Mouse (Mus musculus): ENCODE measurements at regions not wholly inside any gene's neighbourhood (a gene's known extent, or its start where the extent isn't known, plus 50 kb on each side); places are given as distances from the start of the nearest gene placed in this dataset.

- TF ChIP-seq CTCF (IDR thresholded peaks at IDR 0.05; ENCODE audit: low read depth) (no peak), EP300 (IDR thresholded peaks at IDR 0.05; ENCODE audit: low read depth) (no peak)
- no peaks in the 10 kb centered on the region for H3K4me1 ChIP-seq (ENCODE audit: insufficient read depth)
- no peak overlapping the region for H3K4me3 ChIP-seq (ENCODE audit: low read depth, low read length)
- 12% methylated on average over 1 of the region's 1 CpGs for WGBS (ENCODE audit: insufficient replicate concordance)
- no peak overlapping the region for H3K9ac ChIP-seq (replicated peaks)
- no peak for DNase-seq
- 0 out of 2 replicates have a peak, but pooled peaks cover 2% of the 10 kb centered on the region for H3K27me3 ChIP-seq (ENCODE audit: insufficient read depth, low read length)
- H3K9me3 ChIP-seq (ENCODE audit: low read length), result no peaks in the 10 kb centered on the region
- ATAC-seq, result no peak
- H3K27ac ChIP-seq (ENCODE audit: low read depth), result no peak overlapping the region
- no peak overlapping the region for H3K4me2 ChIP-seq (ENCODE audit: low read depth, low read length)
- H3K36me3 ChIP-seq (replicated peaks; ENCODE audit: insufficient read depth, low read length), result no peaks in the 10 kb centered on the region
Observed at GRCm38 (mm10) chr2:160499726-160500125, 132.9 kb upstream of the Mafb start.

- ATAC-seq, result no peak
- WGBS (ENCODE audit: insufficient replicate concordance), result 64% methylated on average over 2 of the region's 2 CpGs
Observed at GRCm38 (mm10) chr2:160502901-160503300, 136.0 kb upstream of the Mafb start.

DNA sequence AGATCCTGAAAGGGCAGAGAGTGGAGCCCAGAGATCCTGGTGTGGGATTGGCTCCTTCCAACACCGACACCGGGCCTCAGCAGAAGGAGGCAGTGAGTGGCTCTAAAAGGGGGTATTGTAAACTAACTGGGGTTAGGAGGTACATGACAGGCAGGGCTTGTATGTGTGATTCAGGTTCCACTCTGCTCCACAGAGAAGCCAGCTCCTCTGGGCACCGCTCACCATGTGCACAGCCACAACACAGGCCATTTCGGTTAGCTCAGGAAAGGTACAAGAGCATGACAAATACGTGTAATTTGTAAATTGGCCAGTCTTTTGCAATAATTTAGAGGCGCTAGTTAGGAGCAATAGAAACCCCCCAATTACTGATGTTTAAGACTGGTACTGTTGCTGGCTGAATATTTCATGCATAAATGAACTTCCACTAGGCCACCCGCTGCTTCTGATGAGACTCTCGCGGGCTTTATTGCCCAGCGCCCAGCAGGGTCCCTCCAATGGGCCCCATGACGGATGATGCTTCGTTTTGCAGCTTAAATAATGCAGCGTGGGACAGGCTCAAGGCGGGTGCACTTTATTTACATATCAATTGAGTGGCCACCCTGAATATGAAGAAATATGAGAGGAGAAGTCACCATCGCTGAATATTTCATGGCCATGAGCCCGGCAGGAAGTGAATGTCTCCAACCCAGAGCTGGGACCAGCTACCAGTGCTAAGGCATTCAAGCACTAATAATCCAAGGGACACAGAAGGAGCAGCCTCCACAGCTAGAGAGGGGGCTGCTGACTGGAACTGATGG lies 136.9 kb upstream of the Mafb start:
- no peak for DNase-seq
- Histone ChIP-seq H3K36me3 (replicated peaks; ENCODE audit: insufficient read depth, low read length) (no peaks in the 10 kb centered on the region), H3K9me3 (ENCODE audit: low read length) (no peaks in the 10 kb centered on the region), H3K4me1 (ENCODE audit: insufficient read depth) (no peaks in the 10 kb centered on the region), H3K27ac (ENCODE audit: low read depth) (no peak overlapping the region), H3K4me2 (ENCODE audit: low read depth, low read length) (no peak overlapping the region), H3K27me3 (ENCODE audit: insufficient read depth, low read length) (0 out of 2 replicates have a peak, but pooled peaks cover 2% of the 10 kb centered on the region), H3K9ac (replicated peaks) (no peak overlapping the region), H3K4me3 (ENCODE audit: low read depth, low read length) (no peak overlapping the region)
- ATAC-seq, result no peak
- no peak for TF ChIP-seq CTCF (IDR thresholded peaks at IDR 0.05; ENCODE audit: low read depth)
- TF ChIP-seq EP300 (IDR thresholded peaks at IDR 0.05; ENCODE audit: low read depth), result no peak
- 74% methylated on average over 16 of the region's 16 CpGs for WGBS (ENCODE audit: insufficient replicate concordance)

More at GRCm38 (mm10) chr2:160502901-160503300, 136.0 kb upstream of the Mafb start:
- 0 out of 2 replicates have a peak, but pooled peaks cover 2% of the 10 kb centered on the region for H3K27me3 ChIP-seq (ENCODE audit: insufficient read depth, low read length)
- TF ChIP-seq CTCF (IDR thresholded peaks at IDR 0.05; ENCODE audit: low read depth), result no peak
- no peak for TF ChIP-seq EP300 (IDR thresholded peaks at IDR 0.05; ENCODE audit: low read depth)
- H3K27ac ChIP-seq (ENCODE audit: low read depth), result no peak overlapping the region
- no peak overlapping the region for H3K9ac ChIP-seq (replicated peaks)
- H3K36me3 ChIP-seq (replicated peaks; ENCODE audit: insufficient read depth, low read length), result no peaks in the 10 kb centered on the region
- no peak overlapping the region for H3K4me2 ChIP-seq (ENCODE audit: low read depth, low read length)
- no peaks in the 10 kb centered on the region for H3K9me3 ChIP-seq (ENCODE audit: low read length)
- no peak for DNase-seq
- H3K4me3 ChIP-seq (ENCODE audit: low read depth, low read length), result no peak overlapping the region
- no peaks in the 10 kb centered on the region for H3K4me1 ChIP-seq (ENCODE audit: insufficient read depth)

DNA sequence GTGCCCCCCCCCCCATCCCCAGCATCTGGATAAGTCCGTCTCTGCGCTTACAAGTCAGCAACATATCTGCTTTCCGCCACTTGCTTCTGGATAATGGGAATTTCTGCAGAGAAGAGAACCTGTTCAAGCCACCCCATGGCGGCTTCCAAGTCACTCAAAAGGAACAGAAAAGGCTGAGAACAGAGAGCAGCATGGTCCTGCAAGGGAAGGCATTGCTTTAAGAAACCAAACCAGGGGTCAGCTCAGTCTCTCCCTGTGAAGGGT lies 137.5 kb upstream of the Mafb start:
- no peak for DNase-seq
- no peak overlapping the region for H3K4me3 ChIP-seq (ENCODE audit: low read depth, low read length)
- no peaks in the 10 kb centered on the region for H3K9me3 ChIP-seq (ENCODE audit: low read length)
- no peaks in the 10 kb centered on the region for H3K4me1 ChIP-seq (ENCODE audit: insufficient read depth)
- 0 out of 2 replicates have a peak, but pooled peaks cover 2% of the 10 kb centered on the region for H3K27me3 ChIP-seq (ENCODE audit: insufficient read depth, low read length)
- H3K27ac ChIP-seq (ENCODE audit: low read depth), result no peak overlapping the region
- no peak for ATAC-seq
- H3K9ac ChIP-seq (replicated peaks), result no peak overlapping the region
- no peak overlapping the region for H3K4me2 ChIP-seq (ENCODE audit: low read depth, low read length)
- TF ChIP-seq EP300 (IDR thresholded peaks at IDR 0.05; ENCODE audit: low read depth) (no peak), CTCF (IDR thresholded peaks at IDR 0.05; ENCODE audit: low read depth) (no peak)
- 86% methylated on average over 4 of the region's 4 CpGs for WGBS (ENCODE audit: insufficient replicate concordance)
- no peaks in the 10 kb centered on the region for H3K36me3 ChIP-seq (replicated peaks; ENCODE audit: insufficient read depth, low read length)

- no peak overlapping the region for H3K4me2 ChIP-seq (ENCODE audit: low read depth, low read length)
- no peak for ATAC-seq
- H3K9me3 ChIP-seq (ENCODE audit: low read length), result no peaks in the 10 kb centered on the region
- 0 out of 2 replicates have a peak, but pooled peaks cover 1% of the 10 kb centered on the region for H3K27me3 ChIP-seq (ENCODE audit: insufficient read depth, low read length)
- H3K4me1 ChIP-seq (ENCODE audit: insufficient read depth), result no peaks in the 10 kb centered on the region
- H3K4me3 ChIP-seq (ENCODE audit: low read depth, low read length), result no peak overlapping the region
- H3K36me3 ChIP-seq (replicated peaks; ENCODE audit: insufficient read depth, low read length), result no peaks in the 10 kb centered on the region
- 65% methylated on average over 9 of the region's 9 CpGs for WGBS (ENCODE audit: insufficient replicate concordance)
- TF ChIP-seq EP300 (IDR thresholded peaks at IDR 0.05; ENCODE audit: low read depth), result no peak
- no peak overlapping the region for H3K9ac ChIP-seq (replicated peaks)
- no peak overlapping the region for H3K27ac ChIP-seq (ENCODE audit: low read depth)
- DNase-seq, result no peak
Observed at GRCm38 (mm10) chr2:160507371-160507770, 138.3 kb upstream of the Top1 start.

DNA sequence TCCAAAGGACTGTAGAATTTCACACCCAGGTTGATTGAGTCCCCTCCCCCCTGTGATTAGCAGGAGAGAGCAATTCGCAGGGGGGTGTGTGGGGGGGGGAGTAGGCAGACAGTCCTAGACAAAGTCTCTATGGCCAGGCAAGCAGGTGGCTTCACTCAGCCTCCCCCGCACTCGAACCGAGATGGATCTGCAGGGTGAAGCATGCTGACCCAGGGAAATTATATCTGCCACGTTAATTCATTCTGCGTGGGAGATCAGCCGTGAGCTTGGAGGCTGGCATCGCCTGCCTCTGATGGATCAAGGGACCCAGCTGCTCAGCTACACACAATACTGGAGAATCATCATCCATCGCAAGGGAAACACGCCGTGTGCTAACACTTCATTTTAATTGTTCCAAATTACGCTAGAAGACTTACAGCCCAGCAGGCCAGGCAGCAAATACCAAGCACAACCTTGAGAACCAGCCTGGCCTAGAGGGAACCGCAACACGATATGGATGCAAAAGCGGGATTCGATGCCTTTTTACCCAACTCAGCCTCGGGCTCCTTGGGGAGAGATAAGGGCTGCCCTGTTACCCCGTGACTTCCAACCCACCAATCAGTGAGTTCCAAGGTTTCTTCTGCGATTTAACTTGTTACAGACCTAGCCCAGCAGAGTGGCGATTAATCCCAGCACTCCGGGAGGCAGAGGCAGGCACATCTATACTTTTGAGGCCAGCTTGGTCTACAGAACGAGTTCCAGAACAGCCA lies 137.7 kb upstream of the Top1 start:
- H3K9me3 ChIP-seq (ENCODE audit: low read length), result no peaks in the 10 kb centered on the region
- H3K4me3 ChIP-seq (ENCODE audit: low read depth, low read length), result no peak overlapping the region
- H3K4me2 ChIP-seq (ENCODE audit: low read depth, low read length), result no peak overlapping the region
- DNase-seq (no peak), ATAC-seq (no peak)
- H3K36me3 ChIP-seq (replicated peaks; ENCODE audit: insufficient read depth, low read length), result no peaks in the 10 kb centered on the region
- H3K9ac ChIP-seq (replicated peaks), result no peak overlapping the region
- H3K27me3 ChIP-seq (ENCODE audit: insufficient read depth, low read length), result no peaks in the 10 kb centered on the region
- 58% methylated on average over 22 of the region's 22 CpGs for WGBS (ENCODE audit: insufficient replicate concordance)
- no peak overlapping the region for H3K27ac ChIP-seq (ENCODE audit: low read depth)
- TF ChIP-seq EP300 (IDR thresholded peaks at IDR 0.05; ENCODE audit: low read depth) (no peak), CTCF (IDR thresholded peaks at IDR 0.05; ENCODE audit: low read depth) (no peak)
- H3K4me1 ChIP-seq (ENCODE audit: insufficient read depth), result no peaks in the 10 kb centered on the region
